Mouse (Mus musculus): ENCODE results near the gene Rgsl1.
"Not testable (repeated sequence)": the region's sequence is repeated elsewhere in the genome, so short reads cannot be mapped to it uniquely, and the experiment has no call there.

Gene Rgsl1

GRCm38 (mm10) chr1:153844042-153844441, at the start of gene Rgsl1:
Gene Rgsl1, minus strand, starts transcription at chr1:153844142.
- no peak for ATAC-seq (ENCODE audit: insufficient number of reproducible peaks, low FRiP score, low TSS enrichment)

- ATAC-seq (ENCODE audit: insufficient number of reproducible peaks, low FRiP score, low TSS enrichment): no peak
These were observed 47.5 kb upstream of the Rgsl1 start, which contains the start of gene Teddm1a for GRCm38 (mm10) chr1:153891442-153891841. Gene Teddm1a, plus strand, starts transcription at chr1:153891742.

- ATAC-seq (ENCODE audit: insufficient number of reproducible peaks, low FRiP score, low TSS enrichment): no peak
These were observed 46.2 kb upstream of the Rgsl1 start for GRCm38 (mm10) chr1:153890121-153890520.

- no peak for ATAC-seq (ENCODE audit: insufficient number of reproducible peaks, low FRiP score, low TSS enrichment)
These were observed 42.2 kb upstream of the Rgsl1 start for GRCm38 (mm10) chr1:153886024-153886633.

DNA sequence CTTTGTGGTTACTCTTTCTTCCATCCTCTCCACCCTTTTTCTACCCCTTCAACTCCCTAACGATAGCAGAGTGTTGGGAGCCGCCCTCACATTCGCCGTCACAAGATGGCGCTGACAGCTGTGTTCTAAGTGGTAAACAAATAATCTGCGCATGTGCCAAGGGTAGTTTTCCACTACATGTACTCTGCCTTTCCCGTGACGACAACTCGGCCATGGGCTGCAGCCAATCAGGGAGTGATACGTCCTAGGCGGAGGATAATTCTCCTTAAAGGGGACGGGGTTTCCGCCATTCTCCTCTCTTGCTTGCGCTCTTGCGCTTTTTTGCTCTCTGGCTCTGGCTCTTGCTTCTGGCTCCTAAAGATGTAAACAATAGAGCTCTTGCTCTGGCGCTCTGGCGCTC, 36.4 kb upstream of the Rgsl1 start:
- ATAC-seq (ENCODE audit: insufficient number of reproducible peaks, low FRiP score, low TSS enrichment): not testable (repeated sequence)

- ATAC-seq (ENCODE audit: insufficient number of reproducible peaks, low FRiP score, low TSS enrichment): no peak
These were observed 30.1 kb upstream of the Rgsl1 start, which contains the start of gene Teddm1b for GRCm38 (mm10) chr1:153874045-153874444. Gene Teddm1b, plus strand, starts transcription at chr1:153874345.

DNA sequence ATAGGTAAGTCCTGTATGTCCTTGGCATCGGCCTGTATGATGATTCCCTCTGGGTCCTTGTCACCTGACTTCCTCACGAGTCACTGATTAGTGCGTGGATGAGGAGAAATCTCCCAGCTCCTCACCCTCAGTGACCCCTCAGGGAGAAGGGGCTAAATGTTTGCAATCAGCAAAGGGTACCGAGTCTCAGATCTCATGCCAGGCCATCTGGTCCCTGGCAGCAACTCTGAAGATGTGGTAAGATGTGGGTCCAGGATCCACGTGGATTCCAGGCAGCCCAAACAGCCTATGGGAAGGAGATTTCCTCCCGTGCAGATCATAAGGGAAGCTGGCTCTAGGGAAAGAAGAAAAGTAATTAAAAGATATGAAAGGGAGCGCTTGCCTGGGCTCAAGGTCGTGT, 12.0 kb upstream of the Rgsl1 start:
- no peak for ATAC-seq (ENCODE audit: insufficient number of reproducible peaks, low FRiP score, low TSS enrichment)

GRCm38 (mm10) chr1:153852696-153853095, 8.8 kb upstream of the Rgsl1 start:
- not testable (repeated sequence) for ATAC-seq (ENCODE audit: insufficient number of reproducible peaks, low FRiP score, low TSS enrichment)

DNA sequence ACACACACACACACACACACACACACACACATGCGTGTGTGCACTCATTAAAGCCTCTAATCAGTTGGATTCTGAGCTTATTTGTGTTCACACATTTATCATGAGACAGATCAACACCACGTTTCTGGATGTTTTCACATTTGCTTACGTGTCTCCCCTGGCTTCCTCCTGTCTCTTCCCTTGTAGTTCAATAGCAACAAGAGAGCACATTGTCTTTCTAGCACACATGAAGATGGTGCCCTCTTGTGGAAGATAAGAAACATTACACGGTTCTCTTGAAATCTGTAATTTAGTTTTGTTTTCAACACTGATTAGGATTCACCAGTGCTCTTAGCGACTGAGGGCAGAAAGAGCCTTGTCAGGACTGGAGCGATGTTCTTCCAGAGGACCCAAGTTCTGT, 2.9 kb upstream of the Rgsl1 start:
- no peak; the same call in 1 of the 2 replicates for ATAC-seq (ENCODE audit: insufficient number of reproducible peaks, low FRiP score, low TSS enrichment)

- no peak for ATAC-seq (ENCODE audit: insufficient number of reproducible peaks, low FRiP score, low TSS enrichment)
These were observed 2.5 kb upstream of the Rgsl1 start for GRCm38 (mm10) chr1:153846420-153846819.

DNA sequence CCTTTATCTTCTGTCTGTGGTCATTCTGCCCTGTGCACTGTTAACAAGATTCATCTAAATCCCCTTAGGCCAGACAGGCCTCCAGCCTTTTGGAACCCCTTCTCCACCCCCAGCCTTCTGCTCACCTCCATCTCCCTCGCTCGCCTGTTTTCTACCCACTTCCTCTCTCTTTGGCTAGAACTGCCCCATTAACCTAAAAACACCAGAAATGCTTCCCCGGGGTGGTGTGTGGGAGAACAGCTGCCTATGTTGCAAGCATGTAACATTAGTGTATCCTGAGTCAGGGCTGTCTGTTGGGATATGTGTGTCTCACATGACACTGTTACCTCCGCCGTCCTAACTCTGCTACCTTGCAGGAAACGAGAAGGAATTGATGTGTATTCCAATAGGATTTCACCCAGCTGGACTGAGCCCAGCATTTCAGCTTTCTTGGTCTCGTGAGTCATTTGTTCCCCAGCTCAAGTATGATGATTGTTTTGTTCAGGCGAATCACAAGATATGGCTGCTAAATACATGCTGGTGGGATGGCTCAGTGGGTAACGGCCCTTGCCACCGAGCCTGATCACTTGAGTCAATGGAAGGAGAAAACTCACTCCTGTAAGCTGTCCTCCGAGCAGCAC, 1.7 kb downstream of the Rgsl1 start:
- ATAC-seq (ENCODE audit: insufficient number of reproducible peaks, low FRiP score, low TSS enrichment): no peak

GRCm38 (mm10) chr1:153836036-153836435, 7.9 kb downstream of the Rgsl1 start:
- ATAC-seq (ENCODE audit: insufficient number of reproducible peaks, low FRiP score, low TSS enrichment): no peak

DNA sequence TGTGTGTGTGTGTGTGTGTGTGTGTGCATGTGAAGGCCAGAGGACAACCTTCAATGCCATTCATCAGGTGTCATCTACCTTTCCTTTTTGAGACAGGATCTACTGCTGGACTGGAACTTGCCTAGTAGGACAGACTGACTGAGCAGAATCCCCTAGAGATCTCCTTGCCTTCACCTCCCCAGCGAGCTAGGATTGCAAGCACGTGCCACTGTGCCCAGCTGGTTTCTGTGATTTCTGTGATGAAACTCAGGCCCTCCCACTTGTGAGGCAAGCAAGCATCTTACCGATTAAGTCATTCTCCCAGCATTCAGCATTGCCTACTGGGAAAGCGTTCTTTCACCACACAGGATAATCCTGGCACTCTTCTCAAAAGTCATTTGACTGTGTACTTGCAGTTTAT, 13.2 kb downstream of the Rgsl1 start:
- no peak for ATAC-seq (ENCODE audit: insufficient number of reproducible peaks, low FRiP score, low TSS enrichment)

DNA sequence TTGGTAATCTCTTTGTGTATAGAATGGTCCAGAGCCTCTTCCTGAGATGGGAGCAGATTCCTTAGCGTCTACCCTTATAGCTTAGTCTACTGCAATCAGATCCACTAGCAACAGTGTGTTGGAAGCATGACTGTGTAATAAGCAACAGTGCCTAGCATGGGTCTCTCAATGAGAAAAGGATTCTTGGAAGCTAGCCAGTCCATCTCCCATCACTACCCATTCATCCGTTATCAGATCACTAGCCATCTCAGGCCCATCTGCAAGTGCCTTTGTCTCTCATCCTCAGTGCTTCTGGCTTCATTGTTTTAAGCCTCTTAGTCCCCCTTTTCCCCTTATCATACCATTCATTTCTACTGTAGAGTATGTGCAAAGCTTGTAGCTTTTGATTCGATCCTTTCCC, 23.7 kb downstream of the Rgsl1 start:
- no peak for ATAC-seq (ENCODE audit: insufficient number of reproducible peaks, low FRiP score, low TSS enrichment)

- ATAC-seq (ENCODE audit: insufficient number of reproducible peaks, low FRiP score, low TSS enrichment): no peak
These were observed 29.7 kb downstream of the Rgsl1 start for GRCm38 (mm10) chr1:153814278-153814677.

DNA sequence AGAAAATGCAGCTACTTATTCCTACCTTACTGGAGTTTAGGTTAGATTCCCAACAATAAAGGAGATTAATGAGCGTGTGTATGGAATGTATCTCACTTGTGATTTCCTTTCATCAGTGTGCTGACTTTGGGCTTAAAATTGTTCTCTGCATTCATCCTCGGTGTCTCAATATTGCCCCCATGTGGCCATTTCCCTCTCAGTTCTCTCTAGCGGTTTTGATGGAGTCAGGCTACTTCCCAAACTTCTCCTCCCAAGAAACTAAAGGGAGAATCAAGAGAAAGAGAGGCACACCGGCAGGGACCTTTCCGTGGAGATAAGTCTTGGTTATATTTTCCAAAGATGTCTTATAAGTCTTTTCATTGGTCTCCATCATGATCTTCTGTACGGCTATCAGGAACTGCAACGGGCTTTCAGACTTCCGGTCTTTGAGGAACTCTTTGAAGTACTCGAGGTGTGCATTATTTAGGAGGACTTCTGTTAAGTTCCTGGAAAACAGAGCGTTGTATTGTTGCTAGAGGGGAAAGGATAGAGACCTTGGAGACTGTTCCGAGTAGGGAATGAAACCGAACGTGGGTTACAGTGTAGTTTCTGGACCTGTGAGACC, 36.5 kb downstream of the Rgsl1 start:
- no peak for ATAC-seq (ENCODE audit: insufficient number of reproducible peaks, low FRiP score, low TSS enrichment)

DNA sequence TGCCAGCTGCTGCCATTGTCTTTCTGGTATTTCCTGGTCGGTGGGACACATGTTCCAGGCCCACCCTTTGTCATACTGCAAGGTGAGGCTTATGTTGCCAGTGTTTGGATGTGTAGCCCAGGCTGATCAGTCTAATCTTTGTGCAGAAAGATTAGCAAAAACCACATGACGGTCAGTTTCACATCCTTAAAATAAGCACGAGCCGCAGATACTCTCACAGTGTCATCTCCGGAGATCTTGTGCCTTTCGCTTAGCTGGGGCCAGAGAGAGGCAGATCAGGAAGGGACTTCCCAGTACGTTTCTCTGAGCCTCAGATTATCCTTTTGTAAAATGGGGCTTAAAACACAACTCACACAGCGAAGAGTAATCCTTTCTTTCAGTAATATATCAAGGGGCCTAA, 40.4 kb downstream of the Rgsl1 start:
- ATAC-seq (ENCODE audit: insufficient number of reproducible peaks, low FRiP score, low TSS enrichment): no peak

DNA sequence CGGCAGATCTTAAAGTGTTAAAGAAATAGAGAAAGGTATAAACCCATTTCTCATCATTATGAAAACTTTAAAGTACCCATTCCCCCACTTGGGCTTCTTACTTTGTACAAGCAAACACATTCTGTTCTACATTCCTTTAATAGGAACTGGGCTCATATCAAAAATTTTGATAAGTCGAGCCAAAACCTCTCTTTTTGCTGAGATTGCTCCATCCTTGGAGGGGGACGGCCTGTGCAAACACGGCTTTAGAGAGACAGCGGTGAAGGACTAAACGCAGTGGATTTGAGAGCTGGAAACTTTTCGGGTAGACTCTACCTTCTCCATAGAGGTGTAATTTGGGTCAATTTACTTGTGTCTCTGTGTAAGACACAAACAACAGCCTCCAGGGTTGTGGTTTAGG, 41.3 kb downstream of the Rgsl1 start:
- ATAC-seq (ENCODE audit: insufficient number of reproducible peaks, low FRiP score, low TSS enrichment): no peak

DNA sequence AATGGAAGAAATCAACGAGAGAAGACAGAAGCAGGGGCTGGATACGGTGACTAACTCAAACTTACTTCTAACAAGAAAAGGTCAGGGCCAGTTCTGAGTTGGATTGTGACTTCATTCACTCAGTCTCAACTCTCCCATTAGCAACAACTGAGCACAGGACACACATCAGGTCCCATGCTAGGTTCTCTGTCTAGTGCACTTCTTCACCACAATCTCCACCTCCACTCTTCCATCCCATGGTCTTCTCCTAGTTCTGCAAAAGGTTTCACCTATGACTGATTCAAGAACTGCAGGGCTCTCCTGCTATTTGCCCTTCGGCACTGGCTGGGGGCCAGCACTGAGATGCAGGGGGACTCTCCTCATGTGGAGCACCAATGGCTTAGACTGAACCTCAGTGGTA, 49.7 kb downstream of the Rgsl1 start:
- no peak for ATAC-seq (ENCODE audit: insufficient number of reproducible peaks, low FRiP score, low TSS enrichment)

GRCm38 (mm10) chr1:153790708-153791107, 53.2 kb downstream of the Rgsl1 start:
- no peak for ATAC-seq (ENCODE audit: insufficient number of reproducible peaks, low FRiP score, low TSS enrichment)

DNA sequence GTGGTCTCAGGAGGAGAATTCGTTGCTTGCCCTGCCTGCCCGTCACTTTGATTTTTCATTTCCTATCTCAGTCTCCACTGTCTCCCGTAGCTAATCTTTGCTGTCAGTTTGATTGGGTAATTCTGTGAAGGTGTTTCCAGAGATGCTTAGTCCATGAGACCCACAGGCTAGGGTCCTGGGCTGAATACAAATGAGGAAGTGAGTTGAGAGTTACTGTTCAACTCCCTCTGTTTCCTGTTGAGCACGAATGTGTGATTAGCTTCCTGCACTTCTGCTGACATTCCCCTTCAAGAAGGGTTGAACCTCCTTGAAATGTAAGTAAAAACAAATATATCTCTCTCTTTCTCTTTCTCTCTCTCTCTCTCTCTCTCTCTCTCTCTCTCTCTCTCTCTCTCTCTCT, 58.3 kb downstream of the Rgsl1 start:
- ATAC-seq (ENCODE audit: insufficient number of reproducible peaks, low FRiP score, low TSS enrichment): no peak

DNA sequence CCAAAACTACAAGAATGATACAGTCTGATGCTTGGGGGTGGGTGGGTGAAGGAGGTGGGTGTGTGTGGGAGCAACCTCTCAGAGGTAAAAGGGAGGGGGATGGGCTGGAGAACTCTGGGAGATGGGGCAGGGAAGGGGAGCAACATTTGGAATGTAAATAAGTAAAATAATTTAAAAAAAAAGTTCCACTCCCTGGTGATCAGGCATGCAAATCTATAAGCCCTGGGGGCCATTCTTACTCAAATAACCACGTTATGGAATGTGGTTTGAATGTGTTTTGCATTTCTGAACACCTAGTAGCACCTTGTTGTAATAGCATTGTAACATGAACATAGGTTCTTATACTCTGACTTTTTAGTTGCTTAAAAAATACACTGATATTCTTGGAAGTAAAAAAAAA, 60.6 kb downstream of the Rgsl1 start:
- no peak for ATAC-seq (ENCODE audit: insufficient number of reproducible peaks, low FRiP score, low TSS enrichment)
